Mouse (Mus musculus) liver (tissue): ENCODE measurements around the gene Fam19a5.

Experiments
- DNase-seq: peaks from one replicate; pipeline ENCODE4 v3.0.0-alpha.2; 2020; ENCODE audit warnings: mixed read lengths

Gene Fam19a5

GRCm38 (mm10) chr15:87668112-87668511 is 124.0 kb downstream of the Fam19a5 start:
- DNase-seq: no peak

GRCm38 (mm10) chr15:87671929-87672328 is 127.8 kb downstream of the Fam19a5 start:
- DNase-seq: no peak

GRCm38 (mm10) chr15:87678711-87679110 is 134.6 kb downstream of the Fam19a5 start:
- no peak for DNase-seq

GRCm38 (mm10) chr15:87682410-87682809 is 138.3 kb downstream of the Fam19a5 start:
- DNase-seq: no peak

GRCm38 (mm10) chr15:87686415-87687040 is 142.4 kb downstream of the Fam19a5 start:
- no peak for DNase-seq

- no peak for DNase-seq
Observed at GRCm38 (mm10) chr15:87691271-87691955, 147.3 kb downstream of the Fam19a5 start.

GRCm38 (mm10) chr15:87691958-87692357 is 147.9 kb downstream of the Fam19a5 start:
- no peak for DNase-seq

GRCm38 (mm10) chr15:87692394-87692793 is 148.3 kb downstream of the Fam19a5 start:
- DNase-seq: no peak

GRCm38 (mm10) chr15:87692865-87693513 is 148.9 kb downstream of the Fam19a5 start:
- no peak for DNase-seq

GRCm38 (mm10) chr15:87697433-87697996 is 153.4 kb downstream of the Fam19a5 start:
- DNase-seq: no peak

- no peak for DNase-seq
Observed at GRCm38 (mm10) chr15:87698562-87699320, 154.6 kb downstream of the Fam19a5 start.

GRCm38 (mm10) chr15:87702821-87703220 is 158.7 kb downstream of the Fam19a5 start:
- no peak for DNase-seq

- DNase-seq: no peak
Observed at GRCm38 (mm10) chr15:87703334-87703733, 159.2 kb downstream of the Fam19a5 start.

GRCm38 (mm10) chr15:87711790-87712189 is 167.7 kb downstream of the Fam19a5 start:
- DNase-seq: no peak

GRCm38 (mm10) chr15:87712221-87712620 is 168.1 kb downstream of the Fam19a5 start:
- DNase-seq: no peak

GRCm38 (mm10) chr15:87715037-87715676 is 171.1 kb downstream of the Fam19a5 start:
- DNase-seq: no peak

- no peak for DNase-seq
Observed at GRCm38 (mm10) chr15:87717056-87717455, 173.0 kb downstream of the Fam19a5 start.

- DNase-seq: no peak
Observed at GRCm38 (mm10) chr15:87723455-87723986, 179.4 kb downstream of the Fam19a5 start.

GRCm38 (mm10) chr15:87726657-87727236 is 182.6 kb downstream of the Fam19a5 start:
- DNase-seq: no peak

- no peak for DNase-seq
Observed at GRCm38 (mm10) chr15:87736345-87736744, 192.2 kb downstream of the Fam19a5 start.

- DNase-seq: no peak
Observed at GRCm38 (mm10) chr15:87755482-87755881, 211.4 kb downstream of the Fam19a5 start.

- DNase-seq: no peak
Observed at GRCm38 (mm10) chr15:87765876-87766275, 221.8 kb downstream of the Fam19a5 start.
